Mouse (Mus musculus) heart, postnatal 0 days (tissue): Measurements from ENCODE around the gene Efr3b. TPM values are rescaled to one million over a fixed set of nuclear protein-coding genes. Genes with fewer than 3 reads are reported as not detected.

Experiments used
- ATAC-seq: fragments of 200-750 bp; cut with Nextera tagmentation; 2 replicates; pipeline ENCODE4 v1.8.0; 2017; ENCODE audit warnings: low read depth, moderate number of reproducible peaks, moderate library complexity; ENCODE audit not compliant: insufficient read depth
- DNase-seq: peaks from one replicate; pipeline ENCODE4 v3.0.0-alpha.2; 2016; ENCODE audit warnings: low spot score
- H3K27ac ChIP-seq: fragments of 300-500 bp; sonication (generic); 2 replicates; pipeline ENCODE4 v1.5.1; 2014; ENCODE audit warnings: low read depth, mild to moderate bottlenecking
- H3K27me3 ChIP-seq: fragments of 300-500 bp; sonication (generic); 2 replicates; pipeline ENCODE4 v1.6.1; 2014; ENCODE audit warnings: low read length, mixed read lengths; ENCODE audit not compliant: control insufficient read depth, insufficient read depth
- H3K36me3 ChIP-seq: fragments of 300-500 bp; sonication (generic); replicated peaks from 2 replicates; pipeline ENCODE4 v1.6.1; 2014; ENCODE audit warnings: low read length, mixed read lengths; ENCODE audit not compliant: control insufficient read depth, insufficient read depth
- H3K4me1 ChIP-seq: fragments of 300-500 bp; sonication (generic); 2 replicates; pipeline ENCODE4 v1.6.1; 2014; ENCODE audit warnings: antibody characterized with exemption; ENCODE audit not compliant: control insufficient read depth, insufficient read depth
- H3K4me2 ChIP-seq: fragments of 300-500 bp; sonication (generic); 2 replicates; pipeline ENCODE4 v1.6.1; 2014; ENCODE audit warnings: low read depth, mild to moderate bottlenecking, low read length, moderate library complexity
- H3K4me3 ChIP-seq: fragments of 300-500 bp; sonication (generic); 2 replicates; pipeline ENCODE4 v1.5.1; 2014; ENCODE audit warnings: low read depth, low read length
- H3K9ac ChIP-seq: fragments of 300-500 bp; sonication (generic); replicated peaks from 2 replicates; pipeline ENCODE4 v1.6.1; 2014; ENCODE audit warnings: low read depth, low read length, mixed read lengths
- H3K9me3 ChIP-seq: fragments of 300-500 bp; sonication (generic); replicated peaks from 2 replicates; pipeline ENCODE4 v1.6.1; 2016; ENCODE audit warnings: low read length; ENCODE audit not compliant: control insufficient read depth
- CTCF ChIP-seq: IDR thresholded peaks from 2 replicates; pipeline ENCODE4 v1.5.1; 2016; ENCODE audit warnings: antibody characterized with exemption, control low read depth, low read depth
- EP300 ChIP-seq: IDR thresholded peaks from 2 replicates; pipeline ENCODE4 v1.6.1; 2016; ENCODE audit warnings: antibody characterized with exemption, low read depth
- WGBS: fragments of 180-500 bp; shearing (Covaris S2); extraction: QIAGEN DNeasy Blood & Tissue Kit; methylation state at CpG from one replicate; pipeline ENCODE4 v1.1.7; 2014; 5-methylcytosine and 5-hydroxymethylcytosine counted together
- polyA plus RNA-seq: library from polyadenylated mRNA; unstranded; fragments of >200 nt; fragmentation: Nextera tagmentation; extraction: Ambion mirVana; gene quantifications from 2 replicates; pipeline ENCODE4 v1.2.1, GENCODE M21; 2015
- total RNA-seq: library from RNA; depleted of rRNA; stranded (reverse); fragments of >200 nt; gene quantifications from 2 replicates; pipeline ENCODE4 v1.2.3, GENCODE M21; 2014; ENCODE audit warnings: low replicate concordance

Gene Efr3b
- total and polyA plus RNA-seq, 2 experiments from 2014 or later = 1.6 to 6.8 TPM

GRCm38 (mm10) chr12:3991047-3991446, 47.7 kb downstream of the Efr3b start:
- H3K4me2 ChIP-seq = no peak overlapping the region
- TF ChIP-seq EP300 (no peak), CTCF (no peak)
- H3K36me3 ChIP-seq = no peaks in the 10 kb centered on the region
- no peaks in the 10 kb centered on the region for H3K9me3 ChIP-seq
- no peak for DNase-seq
- ATAC-seq = no peak
- no peak overlapping the region for H3K4me3 ChIP-seq
- 89% methylated on average over 3 of the region's 3 CpGs for WGBS
- H3K4me1 ChIP-seq = no peaks in the 10 kb centered on the region
- no peaks in the 10 kb centered on the region for H3K27me3 ChIP-seq
- H3K9ac ChIP-seq = no peak overlapping the region
- H3K27ac ChIP-seq = no peak overlapping the region

GRCm38 (mm10) chr12:3989943-3990342, 48.8 kb downstream of the Efr3b start:
- Histone ChIP-seq H3K4me1 (no peaks in the 10 kb centered on the region), H3K36me3 (no peaks in the 10 kb centered on the region), H3K4me3 (no peak overlapping the region), H3K27ac (no peak overlapping the region), H3K4me2 (no peak overlapping the region), H3K9ac (no peak overlapping the region), H3K27me3 (no peaks in the 10 kb centered on the region), H3K9me3 (no peaks in the 10 kb centered on the region)
- DNase-seq (no peak), ATAC-seq (no peak)
- no peak for TF ChIP-seq CTCF
- no peak for TF ChIP-seq EP300
- 55% methylated on average over 2 of the region's 2 CpGs for WGBS

- Histone ChIP-seq H3K4me2 (no peak overlapping the region), H3K9me3 (no peaks in the 10 kb centered on the region), H3K4me1 (peaks cover 4% of the 10 kb centered on the region; the same call in 1 of the 2 replicates), H3K27me3 (no peaks in the 10 kb centered on the region), H3K9ac (no peak overlapping the region), H3K27ac (no peak overlapping the region), H3K4me3 (no peak overlapping the region), H3K36me3 (no peaks in the 10 kb centered on the region)
- no peak for ATAC-seq
- WGBS = 70% methylated on average over 9 of the region's 9 CpGs
- DNase-seq = no peak
- no peak for TF ChIP-seq EP300
- TF ChIP-seq CTCF = no peak
These were observed 54.3 kb downstream of the Efr3b start for GRCm38 (mm10) chr12:3984446-3984845.

GRCm38 (mm10) chr12:3983736-3984135, 55.0 kb downstream of the Efr3b start:
- DNase-seq (peak; percentile 62), ATAC-seq (no peak)
- H3K9me3 ChIP-seq = no peaks in the 10 kb centered on the region
- TF ChIP-seq CTCF = peak; percentile 80
- TF ChIP-seq EP300 = no peak
- peaks cover 4% of the 10 kb centered on the region; the same call in 1 of the 2 replicates for H3K4me1 ChIP-seq
- no peak overlapping the region for H3K4me2 ChIP-seq
- H3K36me3 ChIP-seq = no peaks in the 10 kb centered on the region
- no peaks in the 10 kb centered on the region for H3K27me3 ChIP-seq
- no peak overlapping the region for H3K27ac ChIP-seq
- H3K9ac ChIP-seq = no peak overlapping the region
- H3K4me3 ChIP-seq = no peak overlapping the region
- 4% methylated on average over 1 of the region's 1 CpGs for WGBS

GRCm38 (mm10) chr12:3982257-3982656, 56.5 kb downstream of the Efr3b start:
- no peaks in the 10 kb centered on the region for H3K27me3 ChIP-seq
- DNase-seq (no peak), ATAC-seq (no peak)
- peaks cover 4% of the 10 kb centered on the region; the same call in 1 of the 2 replicates for H3K4me1 ChIP-seq
- 0 out of 2 replicates have a peak overlapping the region, but pooled peaks have one; percentile 33 for H3K9ac ChIP-seq
- H3K4me2 ChIP-seq = peak overlapping the region; percentile 81
- no peak overlapping the region for H3K27ac ChIP-seq
- no peak for TF ChIP-seq CTCF
- no peak for TF ChIP-seq EP300
- H3K4me3 ChIP-seq = peak overlapping the region; percentile 45; the same call in 1 of the 2 replicates
- H3K36me3 ChIP-seq = no peaks in the 10 kb centered on the region; the same call in 1 of the 2 replicates
- no peaks in the 10 kb centered on the region for H3K9me3 ChIP-seq
- 45% methylated on average over 6 of the region's 6 CpGs for WGBS
